Mouse (Mus musculus) kidney, embryonic 14.5 days (tissue): ENCODE measurements around the gene Psme4. TPM values are rescaled to one million over a fixed set of nuclear protein-coding genes. Genes with fewer than 3 reads are reported as not detected.

ENCODE experiments used
- ATAC-seq: fragments of 200-750 bp; cut with Nextera tagmentation; 2 replicates; pipeline ENCODE4 v1.8.0; 2017; ENCODE audit warnings: moderate number of reproducible peaks, mild to moderate bottlenecking, moderate TSS enrichment, moderate library complexity; ENCODE audit not compliant: low FRiP score, low TSS enrichment
- H3K27ac ChIP-seq: fragments of 300-500 bp; sonication (generic); 2 replicates; pipeline ENCODE4 v1.5.1; 2014; ENCODE audit warnings: low read depth, mild to moderate bottlenecking, low read length, moderate library complexity, mixed read lengths
- H3K27me3 ChIP-seq: fragments of 300-500 bp; sonication (generic); 2 replicates; pipeline ENCODE4 v1.6.1; 2014; ENCODE audit warnings: mild to moderate bottlenecking, low read length; ENCODE audit not compliant: control insufficient read depth, insufficient read depth
- H3K36me3 ChIP-seq: fragments of 300-500 bp; sonication (generic); 2 replicates; pipeline ENCODE4 v1.6.1; 2014; ENCODE audit warnings: low read length, mixed read lengths; ENCODE audit not compliant: control insufficient read depth, insufficient read depth
- H3K4me1 ChIP-seq: fragments of 300-500 bp; sonication (generic); 2 replicates; pipeline ENCODE4 v1.6.1; 2014; ENCODE audit warnings: low read length, mixed read lengths; ENCODE audit not compliant: control insufficient read depth, insufficient read depth
- H3K4me2 ChIP-seq: fragments of 300-500 bp; sonication (generic); replicated peaks from 2 replicates; pipeline ENCODE4 v1.6.1; 2014; ENCODE audit warnings: low read depth, mild to moderate bottlenecking, low read length
- H3K4me3 ChIP-seq: fragments of 300-500 bp; sonication (generic); 2 replicates; pipeline ENCODE4 v1.5.1; 2014; ENCODE audit warnings: mild to moderate bottlenecking, low read length
- H3K9ac ChIP-seq: fragments of 300-500 bp; sonication (generic); 2 replicates; pipeline ENCODE4 v1.6.1; 2014; ENCODE audit warnings: low read depth, mild to moderate bottlenecking, low read length, moderate library complexity
- H3K9me3 ChIP-seq: fragments of 300-500 bp; sonication (generic); 2 replicates; pipeline ENCODE4 v1.6.1; 2016; ENCODE audit warnings: low read length; ENCODE audit not compliant: control insufficient read depth
- WGBS: fragments of 180-500 bp; shearing (Covaris S2); extraction: QIAGEN DNeasy Blood & Tissue Kit; methylation state at CpG from one replicate; pipeline ENCODE4 v1.1.7; 2014; 5-methylcytosine and 5-hydroxymethylcytosine counted together
- polyA plus RNA-seq: library from polyadenylated mRNA; unstranded; fragments of >200 nt; fragmentation: Nextera tagmentation; extraction: Ambion mirVana; gene quantifications from 2 replicates; pipeline ENCODE4 v1.2.1, GENCODE M21; 2014

Gene Psme4
- polyA plus RNA-seq, 1 experiment from 2014 or later, result 35.5 TPM

DNA sequence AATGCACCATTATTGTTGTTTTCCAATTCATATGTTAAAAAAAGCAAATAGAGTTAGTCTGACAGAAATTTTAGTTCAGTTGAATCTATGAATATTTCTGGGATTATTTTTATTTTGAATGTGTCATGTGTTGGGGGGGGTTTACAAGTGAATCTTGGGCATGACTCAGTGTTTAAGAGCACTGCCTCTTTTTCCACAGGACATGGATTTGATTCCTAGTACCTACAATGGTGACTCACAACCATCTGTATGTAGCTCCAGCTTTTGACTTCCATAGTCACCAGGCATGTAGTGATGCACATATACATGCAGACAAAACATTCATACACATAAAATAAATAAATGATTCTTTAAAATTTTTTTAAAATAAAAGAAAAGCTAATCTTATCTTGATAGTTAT, 28.6 kb downstream of the Psme4 start:
- H3K4me3 ChIP-seq, result no peak overlapping the region
- no peaks in the 10 kb centered on the region for H3K4me1 ChIP-seq
- ATAC-seq, result no peak
- H3K36me3 ChIP-seq, result no peaks in the 10 kb centered on the region
- no peak overlapping the region for H3K4me2 ChIP-seq
- H3K27me3 ChIP-seq, result no peaks in the 10 kb centered on the region
- no peaks in the 10 kb centered on the region for H3K9me3 ChIP-seq
- H3K9ac ChIP-seq, result no peak overlapping the region
- no peak overlapping the region for H3K27ac ChIP-seq

DNA sequence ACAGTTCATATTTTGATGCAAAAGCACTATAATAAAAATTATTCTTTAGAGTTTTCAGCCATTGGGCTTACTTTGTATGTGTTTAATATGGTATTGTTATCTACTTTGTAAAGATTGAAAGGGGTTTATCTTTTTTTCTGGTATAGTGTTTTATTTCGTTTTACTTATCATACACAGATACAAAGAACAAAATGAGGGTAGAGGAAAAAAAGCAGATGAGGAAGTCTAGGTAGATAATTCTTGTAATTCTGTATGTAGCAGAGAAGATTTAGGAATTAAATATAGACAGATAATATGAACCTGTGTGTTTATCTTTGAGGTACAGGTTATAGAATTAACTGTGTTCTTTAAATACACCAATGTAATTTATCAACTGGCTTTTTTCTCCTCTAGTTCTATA, 30.9 kb downstream of the Psme4 start:
- ATAC-seq, result no peak
- H3K9ac ChIP-seq, result no peak overlapping the region
- WGBS, result 86% methylated on average over 1 of the region's 1 CpGs

DNA sequence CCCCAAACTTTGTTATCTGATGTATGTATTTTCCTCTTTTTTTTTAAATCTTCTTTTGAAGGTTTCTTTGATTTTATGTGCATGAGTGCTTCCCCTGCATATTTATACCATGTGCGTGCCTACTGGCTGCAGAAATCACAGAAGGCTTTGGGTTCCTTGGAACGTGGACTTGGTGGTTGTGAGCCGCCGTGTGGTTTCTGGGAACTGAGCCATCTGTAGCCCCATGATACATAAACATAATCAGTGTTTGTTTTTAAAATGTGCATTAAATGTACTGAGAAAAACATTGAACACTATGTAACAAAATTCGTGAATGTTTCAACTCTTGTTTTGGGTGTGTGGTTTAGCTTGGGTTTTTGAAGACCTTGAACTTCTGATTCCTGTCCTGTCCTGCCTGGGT, 49.6 kb downstream of the Psme4 start:
- Histone ChIP-seq H3K36me3 (peaks cover 57% of the 10 kb centered on the region), H3K9ac (no peak overlapping the region), H3K4me1 (no peaks in the 10 kb centered on the region), H3K27me3 (no peaks in the 10 kb centered on the region), H3K4me3 (no peak overlapping the region), H3K27ac (no peak overlapping the region), H3K9me3 (no peaks in the 10 kb centered on the region), H3K4me2 (no peak overlapping the region)
- 92% methylated on average over 5 of the region's 5 CpGs for WGBS
- no peak for ATAC-seq

More for the DNA sequence above, 30.9 kb downstream of the Psme4 start:
- no peaks in the 10 kb centered on the region for H3K4me1 ChIP-seq
- no peaks in the 10 kb centered on the region for H3K27me3 ChIP-seq
- no peak overlapping the region for H3K27ac ChIP-seq
- no peak overlapping the region for H3K4me3 ChIP-seq
- H3K36me3 ChIP-seq, result peaks cover 9% of the 10 kb centered on the region; the same call in 1 of the 2 replicates
- no peak overlapping the region for H3K4me2 ChIP-seq
- no peaks in the 10 kb centered on the region for H3K9me3 ChIP-seq

DNA sequence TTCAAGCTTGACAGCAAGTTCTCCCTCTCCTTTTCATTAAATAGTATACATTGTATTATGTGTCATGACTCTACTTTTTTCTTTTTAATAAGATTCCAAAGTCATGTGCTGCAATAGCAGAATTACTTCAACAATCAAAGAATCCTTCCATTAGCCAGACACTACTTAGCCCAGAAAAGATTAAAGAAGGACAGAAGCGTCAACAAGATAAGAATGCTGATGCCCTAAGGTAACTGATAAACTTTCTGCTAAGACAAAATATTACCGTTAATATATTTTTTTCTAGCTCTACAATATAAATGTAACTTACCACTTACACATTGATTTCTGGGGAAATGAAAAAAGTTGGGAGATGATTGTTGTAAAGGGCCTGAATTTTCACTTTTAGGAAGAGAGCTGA, 67.3 kb downstream of the Psme4 start:
- no peak for ATAC-seq
- Histone ChIP-seq H3K27ac (no peak overlapping the region), H3K9ac (no peak overlapping the region), H3K4me3 (no peak overlapping the region), H3K9me3 (no peaks in the 10 kb centered on the region), H3K27me3 (no peaks in the 10 kb centered on the region), H3K4me1 (no peaks in the 10 kb centered on the region), H3K4me2 (no peak overlapping the region), H3K36me3 (peaks cover 60% of the 10 kb centered on the region)
- 95% methylated on average over 2 of the region's 2 CpGs for WGBS

DNA sequence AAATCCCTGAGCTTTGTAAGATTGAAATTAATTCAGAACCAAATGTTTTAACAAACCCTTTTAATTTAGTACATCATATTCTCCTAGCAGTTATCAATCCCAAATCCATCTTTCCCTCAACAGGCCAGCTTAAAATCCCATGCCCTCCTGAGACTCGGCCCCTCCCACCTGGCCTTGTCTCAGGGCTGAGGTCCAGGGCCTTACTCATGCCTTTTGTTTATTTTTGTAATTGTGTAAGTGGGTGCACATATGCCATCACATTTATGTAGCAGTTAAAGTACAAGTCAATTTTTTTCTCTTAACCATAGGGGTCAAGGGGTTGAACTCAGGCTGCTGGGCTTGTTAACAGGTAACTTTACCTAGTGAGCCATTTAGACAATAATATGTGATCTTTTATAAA, 72.8 kb downstream of the Psme4 start:
- no peaks in the 10 kb centered on the region for H3K27me3 ChIP-seq
- no peak for ATAC-seq
- H3K9me3 ChIP-seq, result no peaks in the 10 kb centered on the region
- H3K27ac ChIP-seq, result no peak overlapping the region
- peaks cover 55% of the 10 kb centered on the region for H3K36me3 ChIP-seq
- no peak overlapping the region for H3K4me3 ChIP-seq
- no peak overlapping the region for H3K9ac ChIP-seq
- H3K4me1 ChIP-seq, result no peaks in the 10 kb centered on the region
- H3K4me2 ChIP-seq, result no peak overlapping the region
- 94% methylated on average over 1 of the region's 1 CpGs for WGBS

DNA sequence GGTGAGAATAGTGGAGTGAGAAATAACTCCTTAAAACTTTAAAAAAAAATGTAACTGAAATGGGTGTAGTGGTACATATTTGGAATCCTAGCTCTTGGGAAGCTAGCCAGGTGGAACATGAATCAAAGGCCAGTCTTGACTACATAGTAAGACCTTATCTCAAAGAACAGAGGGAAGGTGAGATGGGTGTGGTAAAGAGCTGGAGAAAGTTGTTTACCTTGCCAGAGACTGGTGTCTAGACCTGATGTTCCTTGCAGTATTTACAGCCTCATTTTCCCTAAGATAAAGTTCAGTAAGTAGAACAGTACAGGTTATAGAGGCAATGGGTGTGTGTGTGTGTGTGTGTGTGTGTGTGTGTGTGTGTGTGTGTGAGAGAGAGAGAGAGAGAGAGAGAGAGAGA, 100.9 kb downstream of the Psme4 start:
- no peak for ATAC-seq
- no peak overlapping the region for H3K9ac ChIP-seq
- H3K4me1 ChIP-seq, result no peaks in the 10 kb centered on the region
- H3K36me3 ChIP-seq, result peaks cover 36% of the 10 kb centered on the region
- H3K4me2 ChIP-seq, result no peak overlapping the region
- 0 out of 2 replicates have a peak, but pooled peaks cover 2% of the 10 kb centered on the region for H3K9me3 ChIP-seq
- no peaks in the 10 kb centered on the region for H3K27me3 ChIP-seq
- H3K4me3 ChIP-seq, result no peak overlapping the region
- H3K27ac ChIP-seq, result no peak overlapping the region

DNA sequence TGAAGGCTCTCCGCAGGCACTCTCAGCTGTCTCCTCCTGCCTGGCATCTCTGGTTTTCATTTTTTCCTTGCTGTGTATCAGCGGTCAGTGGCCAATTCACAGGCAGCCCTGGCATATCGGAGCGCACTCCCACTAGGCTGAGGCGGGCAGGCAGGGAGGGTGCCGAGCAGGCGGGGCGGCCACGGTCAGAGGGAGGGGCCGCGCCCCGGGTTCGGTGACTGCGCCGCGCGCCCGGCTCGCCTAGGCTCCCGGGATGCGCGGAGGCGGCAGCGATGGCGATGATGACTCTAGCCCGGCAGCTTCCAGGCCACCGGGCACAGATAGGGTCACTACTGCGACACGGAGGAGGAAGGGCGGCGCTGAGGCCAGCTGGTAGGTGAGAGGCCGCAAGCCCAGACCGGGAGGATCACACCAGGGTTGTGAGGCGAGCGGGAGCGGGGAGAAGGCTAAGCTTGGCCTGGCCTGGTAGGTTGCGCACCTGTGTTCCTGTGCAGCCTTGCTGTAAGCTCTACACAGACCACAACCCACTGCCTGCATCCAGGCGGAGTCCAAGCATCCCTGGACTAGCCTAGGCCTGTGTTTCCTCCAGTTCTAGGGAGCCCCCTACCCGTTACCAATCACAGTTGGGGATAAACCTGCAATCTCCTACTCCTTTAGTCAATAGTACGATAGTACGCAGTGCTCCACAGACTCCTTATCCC, 113.8 kb downstream of the Psme4 start, which contains the start of the genes Gpr75 and Asb3:
TSS of gene Gpr75 (plus strand) at position 188 of the 701 bp plus-strand sequence.
TSS of gene Asb3 (plus strand) at position 246 of the 701 bp plus-strand sequence.
- no peaks in the 10 kb centered on the region for H3K27me3 ChIP-seq
- H3K4me1 ChIP-seq, result peaks cover 8% of the 10 kb centered on the region; the same call in 1 of the 2 replicates
- peak; percentile 98 for ATAC-seq
- H3K9ac ChIP-seq, result peak within 1 kb of the TSS; percentile 44
- WGBS, result 4% methylated on average over 37 of the region's 41 CpGs
- H3K4me2 ChIP-seq, result peak within 1 kb of the TSS; percentile 67
- H3K36me3 ChIP-seq, result peaks cover 2% of the 10 kb centered on the region; the same call in 1 of the 2 replicates
- no peaks in the 10 kb centered on the region for H3K9me3 ChIP-seq
- peak within 1 kb of the TSS; percentile 40 for H3K4me3 ChIP-seq
- H3K27ac ChIP-seq, result no peak within 1 kb of the TSS

DNA sequence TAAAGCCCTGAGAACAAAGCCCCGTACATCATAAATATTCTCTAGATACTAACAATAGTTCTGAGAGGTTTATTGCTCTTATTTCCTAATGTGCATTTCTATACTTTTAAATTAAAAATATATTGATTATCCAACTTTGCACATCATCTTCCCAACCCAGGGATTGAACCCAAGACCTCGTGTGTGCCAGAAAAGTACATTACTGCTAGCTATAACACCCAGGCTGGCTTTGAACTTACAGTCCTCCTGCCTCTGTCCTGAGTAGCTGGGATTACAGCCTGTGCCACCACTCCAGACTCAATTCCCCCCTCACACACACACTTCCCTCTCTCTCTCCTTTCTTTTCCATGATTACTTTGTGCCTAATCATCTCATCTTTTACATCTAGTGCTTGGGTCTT, 116.6 kb downstream of the Psme4 start:
- Histone ChIP-seq H3K4me1 (peaks cover 8% of the 10 kb centered on the region; the same call in 1 of the 2 replicates), H3K27me3 (no peaks in the 10 kb centered on the region), H3K36me3 (no peaks in the 10 kb centered on the region), H3K9me3 (no peaks in the 10 kb centered on the region), H3K27ac (no peak overlapping the region), H3K4me3 (no peak overlapping the region), H3K9ac (no peak overlapping the region), H3K4me2 (no peak overlapping the region)
- ATAC-seq, result no peak
- 88% methylated on average over 2 of the region's 2 CpGs for WGBS

DNA sequence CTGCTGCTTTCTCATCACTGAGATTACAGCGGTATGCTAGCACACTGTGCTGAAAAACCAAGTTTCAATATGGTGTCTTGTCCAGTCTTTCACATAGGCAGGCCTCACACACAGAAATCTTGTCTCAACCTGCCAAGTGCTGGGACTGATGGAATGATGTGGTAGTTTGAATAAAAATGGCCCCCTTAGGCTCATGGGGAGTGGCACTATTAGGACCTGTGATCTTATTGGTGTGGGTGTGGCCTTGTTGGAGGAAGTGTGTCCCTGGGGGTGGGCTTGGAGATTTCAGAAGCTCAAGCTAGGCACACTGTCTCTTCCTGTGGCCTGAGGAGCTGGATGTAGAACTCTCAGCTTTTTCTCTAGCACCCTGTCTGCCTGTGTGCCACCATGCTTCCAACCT, 124.7 kb downstream of the Psme4 start:
- ATAC-seq, result no peak

More for the DNA sequence above, 124.7 kb downstream of the Psme4 start:
- no peaks in the 10 kb centered on the region for H3K4me1 ChIP-seq
- WGBS, result 88% methylated on average over 1 of the region's 1 CpGs
- H3K4me2 ChIP-seq, result no peak overlapping the region
- no peak overlapping the region for H3K4me3 ChIP-seq
- H3K27ac ChIP-seq, result no peak overlapping the region
- H3K9me3 ChIP-seq, result no peaks in the 10 kb centered on the region
- no peak overlapping the region for H3K9ac ChIP-seq
- no peaks in the 10 kb centered on the region for H3K27me3 ChIP-seq
- H3K36me3 ChIP-seq, result no peaks in the 10 kb centered on the region
